Mouse (Mus musculus) limb, embryonic 14.5 days (tissue): ENCODE measurements at regions not wholly inside any gene's neighbourhood (a gene's known extent, or its start where the extent isn't known, plus 50 kb on each side); places are given as distances from the start of the nearest gene placed in this dataset.

Experiments
- ATAC-seq: fragments of 200-750 bp; cut with Nextera tagmentation; 2 replicates; pipeline ENCODE4 v1.8.0; 2017; ENCODE audit warnings: low read depth, moderate number of reproducible peaks, moderate TSS enrichment; ENCODE audit not compliant: low FRiP score
- DNase-seq: peaks from one replicate; pipeline ENCODE4 v3.0.0-alpha.2; 2015; ENCODE audit warnings: low spot score
- H3K27ac ChIP-seq: fragments of 300-500 bp; sonication (generic); replicated peaks from 2 replicates; pipeline ENCODE4 v1.5.1; 2014; ENCODE audit warnings: low read depth, mild to moderate bottlenecking, low read length, moderate library complexity, mixed read lengths
- H3K27me3 ChIP-seq: fragments of 300-500 bp; sonication (generic); 2 replicates; pipeline ENCODE4 v1.6.1; 2014; ENCODE audit warnings: low read length, mixed read lengths; ENCODE audit not compliant: control insufficient read depth, insufficient read depth
- H3K36me3 ChIP-seq: fragments of 300-500 bp; sonication (generic); 2 replicates; pipeline ENCODE4 v1.6.1; 2014; ENCODE audit warnings: mild to moderate bottlenecking, low read length, moderate library complexity, mixed read lengths; ENCODE audit not compliant: control insufficient read depth, insufficient read depth
- H3K4me1 ChIP-seq: fragments of 300-500 bp; sonication (generic); 2 replicates; pipeline ENCODE4 v1.6.1; 2014; ENCODE audit warnings: antibody characterized with exemption, low read length, mixed read lengths; ENCODE audit not compliant: control insufficient read depth, insufficient read depth
- H3K4me2 ChIP-seq: fragments of 300-500 bp; sonication (generic); replicated peaks from 2 replicates; pipeline ENCODE4 v1.6.1; 2014; ENCODE audit warnings: low read depth, mild to moderate bottlenecking, low read length, moderate library complexity; ENCODE audit not compliant: severe bottlenecking
- H3K4me3 ChIP-seq: fragments of 300-500 bp; sonication (generic); replicated peaks from 2 replicates; pipeline ENCODE4 v1.5.1; 2014; ENCODE audit warnings: low read length
- H3K9ac ChIP-seq: fragments of 300-500 bp; sonication (generic); 2 replicates; pipeline ENCODE4 v1.6.1; 2014; ENCODE audit warnings: mild to moderate bottlenecking, low read depth, low read length, moderate library complexity; ENCODE audit not compliant: severe bottlenecking
- H3K9me3 ChIP-seq: fragments of 300-500 bp; sonication (generic); 2 replicates; pipeline ENCODE4 v1.6.1; 2016; ENCODE audit warnings: low read length; ENCODE audit not compliant: control insufficient read depth
- POLR2A ChIP-seq: fragments of 200-500 bp; IDR thresholded peaks from 2 replicates; pipeline ENCODE4 v1.8.0; 2012; ENCODE audit warnings: inconsistent platforms, mild to moderate bottlenecking, moderate library complexity, borderline replicate concordance; ENCODE audit not compliant: insufficient read depth, insufficient read length; ENCODE audit errors: extremely low read depth
- WGBS: fragments of 180-500 bp; shearing (Covaris S2); extraction: QIAGEN DNeasy Blood & Tissue Kit; methylation state at CpG from one replicate; pipeline ENCODE4 v1.1.7; 2014; 5-methylcytosine and 5-hydroxymethylcytosine counted together

DNA sequence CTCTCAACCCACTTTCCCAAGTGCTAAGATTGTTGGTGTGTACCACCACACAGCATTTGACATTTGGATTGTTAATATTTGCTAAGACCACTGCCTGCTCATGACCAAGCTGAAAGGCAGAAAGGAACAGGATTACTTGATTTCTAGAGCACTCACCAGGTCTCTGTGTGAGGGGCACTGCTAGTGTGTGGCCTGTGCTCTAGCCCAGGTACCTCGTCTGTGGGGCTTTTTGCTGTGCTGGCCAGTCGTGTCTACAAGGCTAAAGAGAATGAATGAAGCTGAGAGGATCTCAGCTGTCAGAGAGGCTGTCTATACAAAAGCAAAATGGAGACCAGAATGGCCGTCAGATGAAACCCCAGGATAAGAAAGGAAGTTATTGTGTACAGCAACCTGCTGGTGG is 95.0 kb downstream of the Tmco5 start:
- Histone ChIP-seq H3K4me2 (no peak overlapping the region), H3K36me3 (no peaks in the 10 kb centered on the region), H3K27me3 (no peaks in the 10 kb centered on the region), H3K4me1 (peaks cover 53% of the 10 kb centered on the region), H3K27ac (no peak overlapping the region), H3K9ac (no peak overlapping the region), H3K4me3 (no peak overlapping the region), H3K9me3 (no peaks in the 10 kb centered on the region)
- DNase-seq (no peak), ATAC-seq (no peak)
- no peak for TF ChIP-seq POLR2A
- WGBS = 53% methylated on average over 3 of the region's 3 CpGs

DNA sequence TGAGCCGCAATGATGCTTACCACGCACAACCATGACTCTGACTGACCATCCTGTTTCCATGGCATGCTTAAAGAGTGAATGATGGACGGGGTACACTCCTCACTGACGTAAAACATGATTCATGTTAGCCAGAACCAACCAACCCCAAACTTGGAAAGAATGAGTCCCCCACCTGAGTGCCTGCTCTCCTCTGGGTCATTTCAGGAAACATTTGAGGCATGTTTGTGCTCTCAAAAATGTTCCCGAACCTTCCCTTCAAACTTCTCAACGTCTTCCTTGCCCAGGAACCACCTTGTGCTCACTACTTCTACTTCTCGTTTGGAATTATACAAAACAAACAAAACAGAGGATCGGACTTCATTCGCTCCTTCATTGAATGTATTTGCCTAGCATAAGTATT is 95.7 kb downstream of the Tmco5 start:
- Histone ChIP-seq H3K4me3 (no peak overlapping the region), H3K4me2 (no peak overlapping the region), H3K27me3 (no peaks in the 10 kb centered on the region), H3K4me1 (peaks cover 54% of the 10 kb centered on the region), H3K9me3 (no peaks in the 10 kb centered on the region), H3K27ac (peak overlapping the region; percentile 97), H3K9ac (no peak overlapping the region), H3K36me3 (no peaks in the 10 kb centered on the region)
- TF ChIP-seq POLR2A = no peak
- no peak for DNase-seq
- 78% methylated on average over 9 of the region's 9 CpGs for WGBS
- no peak for ATAC-seq

DNA sequence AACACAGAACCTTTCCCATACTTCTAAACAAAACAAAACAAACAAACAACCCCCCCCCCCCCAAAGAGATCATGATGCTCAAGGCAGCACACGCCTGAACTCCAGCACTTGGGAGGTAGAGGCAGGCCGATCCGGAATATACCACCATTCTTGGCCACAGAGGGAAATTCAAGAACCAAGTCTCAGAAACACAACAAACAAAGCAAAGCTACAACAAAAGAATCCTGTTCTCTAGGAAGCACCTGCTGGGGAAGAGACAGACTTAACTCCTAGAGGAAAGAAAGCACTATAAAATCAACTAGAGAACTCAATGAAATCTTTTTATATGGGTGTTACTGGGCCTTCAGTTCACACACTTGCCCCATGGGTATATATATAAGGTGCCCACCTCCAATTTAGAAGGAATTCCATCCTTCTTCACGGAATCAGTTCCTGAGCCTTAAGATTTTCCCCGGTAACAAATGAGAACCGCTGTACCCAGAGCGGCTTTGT is 96.1 kb downstream of the Tmco5 start:
- Histone ChIP-seq H3K4me3 (peak overlapping the region; percentile 49), H3K27ac (peak overlapping the region; percentile 97)
- no peak for ATAC-seq

DNA sequence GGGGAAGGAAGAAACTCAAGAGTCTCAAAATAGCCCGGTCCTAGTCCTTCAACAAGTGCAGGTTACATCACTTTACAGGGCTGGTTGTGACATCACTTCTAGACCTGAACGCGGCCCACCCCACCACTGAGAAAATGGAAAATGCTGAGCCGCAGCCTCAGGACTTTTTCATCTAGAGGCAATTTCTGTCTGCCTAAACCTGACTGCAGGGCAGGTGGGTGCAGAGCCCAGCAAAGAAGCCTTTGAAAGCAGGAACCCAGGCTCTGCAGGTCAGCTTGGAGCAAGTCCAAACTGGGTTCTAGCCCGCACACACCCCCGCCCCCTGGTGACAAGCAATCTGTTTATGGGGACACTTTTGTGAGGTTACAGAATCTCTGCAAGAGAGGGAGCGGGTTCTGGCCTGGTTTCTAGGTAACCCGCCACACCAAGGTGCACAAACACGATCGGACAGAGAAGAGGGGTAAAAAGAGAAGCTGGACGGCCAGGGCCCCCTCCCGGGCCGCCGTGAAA is 96.7 kb downstream of the Tmco5 start:
- peaks cover 62% of the 10 kb centered on the region for H3K4me1 ChIP-seq
- peak overlapping the region; percentile 97 for H3K27ac ChIP-seq
- WGBS = 1% methylated on average over 14 of the region's 14 CpGs
- peak overlapping the region; percentile 89 for H3K4me2 ChIP-seq
- ATAC-seq (peak; percentile 1; the same call in 1 of the 2 replicates), DNase-seq (peak; percentile 39)
- H3K4me3 ChIP-seq = peak overlapping the region; percentile 49
- H3K9me3 ChIP-seq = no peaks in the 10 kb centered on the region
- H3K9ac ChIP-seq = peak overlapping the region; percentile 84
- no peaks in the 10 kb centered on the region for H3K36me3 ChIP-seq
- H3K27me3 ChIP-seq = no peaks in the 10 kb centered on the region
- no peak for TF ChIP-seq POLR2A

More for the DNA sequence above, 96.1 kb downstream of the Tmco5 start:
- Histone ChIP-seq H3K9ac (peak overlapping the region; percentile 84), H3K27me3 (no peaks in the 10 kb centered on the region), H3K4me2 (peak overlapping the region; percentile 89), H3K36me3 (no peaks in the 10 kb centered on the region), H3K4me1 (peaks cover 57% of the 10 kb centered on the region), H3K9me3 (no peaks in the 10 kb centered on the region)
- DNase-seq = no peak
- no peak for TF ChIP-seq POLR2A
- 26% methylated on average over 7 of the region's 7 CpGs for WGBS

DNA sequence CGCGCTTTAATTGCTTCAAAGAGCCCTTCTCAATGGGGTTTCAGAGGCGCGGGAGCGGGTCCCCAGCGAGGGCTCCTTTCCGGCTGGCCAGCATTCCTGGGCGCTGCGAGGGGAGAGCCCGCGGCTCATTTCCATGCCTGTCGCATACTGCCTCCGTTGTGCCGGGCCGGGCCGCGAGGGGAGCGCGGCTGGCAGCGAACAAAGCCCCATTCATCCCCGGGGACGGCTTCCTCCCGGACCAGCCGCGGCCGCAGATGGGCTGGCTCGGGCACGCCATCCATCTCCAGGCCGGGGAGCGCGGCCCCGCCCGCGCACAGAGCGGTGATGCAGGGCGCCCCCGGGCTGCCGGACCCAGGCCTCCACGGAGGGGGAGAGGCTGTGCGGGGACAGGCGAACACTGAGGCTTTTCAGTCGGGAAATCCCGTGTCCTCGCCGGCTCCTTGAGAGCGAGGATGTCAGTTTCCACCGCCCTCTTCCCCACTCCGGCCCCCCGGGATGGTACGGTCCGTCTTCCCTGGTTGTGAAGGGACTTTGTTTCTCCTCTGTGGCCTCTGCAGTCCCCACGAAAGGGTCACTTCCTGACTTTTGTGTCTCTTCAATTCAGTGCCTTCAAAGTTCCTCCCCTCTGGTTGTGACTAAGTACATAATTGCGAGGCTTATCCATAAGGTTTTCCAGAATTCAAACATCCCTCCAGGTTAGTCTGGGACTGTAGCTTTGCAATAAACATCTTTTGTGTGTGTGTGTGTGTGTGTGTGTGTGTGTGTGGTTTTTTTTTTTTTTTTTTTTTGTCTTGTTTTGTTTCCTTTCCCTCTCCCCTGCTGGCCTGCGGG is 97.3 kb downstream of the Tmco5 start:
- Histone ChIP-seq H3K27me3 (no peaks in the 10 kb centered on the region), H3K4me2 (peak overlapping the region; percentile 89), H3K9ac (peak overlapping the region; percentile 84), H3K4me3 (peak overlapping the region; percentile 49), H3K9me3 (no peaks in the 10 kb centered on the region), H3K4me1 (peaks cover 63% of the 10 kb centered on the region), H3K27ac (peak overlapping the region; percentile 97), H3K36me3 (no peaks in the 10 kb centered on the region)
- peak; percentile 81 for ATAC-seq
- WGBS = under 1% methylated on average over 41 of the region's 54 CpGs
- peak; percentile 21; the same call in 1 of the 2 replicates for TF ChIP-seq POLR2A
- peak; percentile 77 for DNase-seq
